Mouse (Mus musculus) lung, embryonic 15.5 days (tissue): ENCODE measurements around the gene Pla1a. TPM values are rescaled to one million over a fixed set of nuclear protein-coding genes. Genes with fewer than 3 reads are reported as not detected.

Source experiments
- ATAC-seq: fragments of 200-750 bp; cut with Nextera tagmentation; 2 replicates; pipeline ENCODE4 v1.8.0; 2017; ENCODE audit warnings: moderate number of reproducible peaks, borderline replicate concordance; ENCODE audit not compliant: low FRiP score, low TSS enrichment; ENCODE audit errors: extremely low read depth
- H3K27ac ChIP-seq: fragments of 300-500 bp; sonication (generic); 2 replicates; pipeline ENCODE4 v1.5.1; 2015; ENCODE audit warnings: moderate library complexity, mild to moderate bottlenecking, inconsistent platforms
- H3K27me3 ChIP-seq: fragments of 300-500 bp; sonication (generic); 2 replicates; pipeline ENCODE4 v1.6.1; 2015; ENCODE audit warnings: inconsistent platforms
- H3K36me3 ChIP-seq: fragments of 300-500 bp; sonication (generic); 2 replicates; pipeline ENCODE4 v1.6.1; 2015; ENCODE audit warnings: inconsistent platforms
- H3K4me1 ChIP-seq: fragments of 300-500 bp; sonication (generic); 2 replicates; pipeline ENCODE4 v1.6.1; 2015; ENCODE audit warnings: inconsistent platforms
- H3K4me2 ChIP-seq: fragments of 300-500 bp; sonication (generic); 2 replicates; pipeline ENCODE4 v1.6.1; 2015; ENCODE audit warnings: inconsistent platforms, mild to moderate bottlenecking, moderate library complexity
- H3K4me3 ChIP-seq: fragments of 300-500 bp; sonication (generic); 2 replicates; pipeline ENCODE4 v1.5.1; 2015; ENCODE audit warnings: mild to moderate bottlenecking, inconsistent platforms
- H3K9ac ChIP-seq: fragments of 300-500 bp; sonication (generic); 2 replicates; pipeline ENCODE4 v1.6.1; 2015; ENCODE audit warnings: inconsistent platforms
- H3K9me3 ChIP-seq: fragments of 300-500 bp; sonication (generic); 2 replicates; pipeline ENCODE4 v1.6.1; 2016; ENCODE audit warnings: inconsistent platforms
- WGBS: fragments of 180-500 bp; shearing (Covaris S2); methylation state at CpG from one replicate; pipeline ENCODE4 v1.1.7; 2015; 5-methylcytosine and 5-hydroxymethylcytosine counted together
- polyA plus RNA-seq: library from polyadenylated mRNA; unstranded; fragments of >200 nt; fragmentation: Nextera tagmentation; extraction: Ambion mirVana; gene quantifications from 2 replicates; pipeline ENCODE4 v1.2.1, GENCODE M21; 2015

The Pla1a gene
- polyA plus RNA-seq, 1 experiment from 2014 or later, result 0.66 TPM

DNA sequence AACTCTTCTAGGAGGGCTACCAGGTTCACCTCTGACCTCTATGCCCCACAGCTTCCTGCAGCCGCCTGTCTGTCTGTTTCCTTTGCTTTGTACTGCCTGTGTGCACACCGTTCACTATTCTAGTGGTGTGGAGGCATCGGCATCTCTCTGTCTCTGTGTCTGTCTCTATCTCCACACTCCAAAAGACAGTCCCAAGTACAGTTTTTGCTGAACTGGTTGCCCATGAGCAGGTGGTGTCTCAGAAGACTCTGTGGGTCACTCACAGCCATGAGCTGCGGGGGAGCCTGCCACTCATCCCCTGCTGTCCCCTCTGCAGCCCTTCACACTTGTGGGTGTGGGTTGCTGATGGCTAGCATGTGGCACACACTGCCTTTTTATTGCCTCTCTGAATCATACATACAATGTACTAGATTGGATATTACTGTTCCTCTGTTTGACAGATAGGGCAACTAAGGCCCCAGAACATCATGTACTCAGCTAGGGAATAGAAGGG lies 62.9 kb downstream of the Pla1a start:
- Histone ChIP-seq H3K9me3 (no peaks in the 10 kb centered on the region), H3K27ac (no peak overlapping the region), H3K9ac (no peak overlapping the region), H3K36me3 (no peaks in the 10 kb centered on the region), H3K4me2 (no peak overlapping the region), H3K4me3 (no peak overlapping the region), H3K27me3 (no peaks in the 10 kb centered on the region), H3K4me1 (no peaks in the 10 kb centered on the region)
- 69% methylated on average over 4 of the region's 4 CpGs for WGBS
- no peak for ATAC-seq

GRCm38 (mm10) chr16:38369431-38369830 lies 63.5 kb downstream of the Pla1a start:
- no peaks in the 10 kb centered on the region for H3K36me3 ChIP-seq
- 88% methylated on average over 8 of the region's 8 CpGs for WGBS
- no peak overlapping the region for H3K27ac ChIP-seq
- no peak for ATAC-seq
- H3K4me3 ChIP-seq, result no peak overlapping the region
- H3K4me1 ChIP-seq, result no peaks in the 10 kb centered on the region
- H3K27me3 ChIP-seq, result no peaks in the 10 kb centered on the region
- no peaks in the 10 kb centered on the region for H3K9me3 ChIP-seq
- H3K4me2 ChIP-seq, result no peak overlapping the region
- no peak overlapping the region for H3K9ac ChIP-seq

DNA sequence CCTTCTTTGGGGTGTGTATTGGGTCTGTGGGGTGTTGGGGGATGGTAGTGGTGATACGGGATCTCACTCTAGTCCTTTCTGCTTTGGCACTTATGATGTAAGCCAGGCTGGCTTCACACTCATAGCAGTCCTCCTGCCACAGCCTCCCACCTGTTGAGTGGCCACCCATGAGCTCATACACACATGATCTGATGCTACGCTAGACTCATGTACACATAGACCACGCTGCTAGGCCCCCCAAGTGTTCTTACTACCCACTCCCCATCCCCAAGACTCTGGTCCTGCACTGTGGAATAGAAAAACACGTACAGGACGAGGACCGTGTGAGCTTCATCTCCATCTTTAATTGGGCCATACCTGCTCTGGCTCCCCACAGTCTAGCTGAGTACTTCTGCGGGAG lies 63.9 kb downstream of the Pla1a start:
- H3K36me3 ChIP-seq, result no peaks in the 10 kb centered on the region
- no peak overlapping the region for H3K27ac ChIP-seq
- H3K27me3 ChIP-seq, result no peaks in the 10 kb centered on the region
- no peak overlapping the region for H3K4me3 ChIP-seq
- H3K9me3 ChIP-seq, result no peaks in the 10 kb centered on the region
- H3K4me2 ChIP-seq, result no peak overlapping the region
- no peak overlapping the region for H3K9ac ChIP-seq
- no peaks in the 10 kb centered on the region for H3K4me1 ChIP-seq
- ATAC-seq, result no peak
- WGBS, result 82% methylated on average over 7 of the region's 7 CpGs

DNA sequence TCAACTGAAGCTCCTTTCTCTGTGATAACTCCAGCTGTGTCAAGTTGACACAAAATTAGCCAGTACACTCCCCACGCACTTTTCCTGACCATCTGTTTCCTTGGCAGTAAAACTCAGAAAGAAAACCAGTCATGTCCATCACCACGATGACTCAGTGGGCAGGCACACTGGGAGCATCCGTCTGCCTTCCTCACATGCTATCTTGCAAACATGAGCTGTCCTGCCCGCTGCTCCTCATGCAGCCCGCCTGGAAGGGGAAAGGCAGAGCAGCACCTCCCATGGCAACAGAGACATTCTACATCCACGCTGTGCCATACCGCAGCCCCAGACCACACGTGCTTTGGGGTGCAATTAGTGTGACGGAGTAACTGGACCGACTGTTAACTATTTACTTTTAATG lies 64.6 kb downstream of the Pla1a start:
- H3K9ac ChIP-seq, result no peak overlapping the region
- 71% methylated on average over 10 of the region's 10 CpGs for whole genome bisulfite sequencing

DNA sequence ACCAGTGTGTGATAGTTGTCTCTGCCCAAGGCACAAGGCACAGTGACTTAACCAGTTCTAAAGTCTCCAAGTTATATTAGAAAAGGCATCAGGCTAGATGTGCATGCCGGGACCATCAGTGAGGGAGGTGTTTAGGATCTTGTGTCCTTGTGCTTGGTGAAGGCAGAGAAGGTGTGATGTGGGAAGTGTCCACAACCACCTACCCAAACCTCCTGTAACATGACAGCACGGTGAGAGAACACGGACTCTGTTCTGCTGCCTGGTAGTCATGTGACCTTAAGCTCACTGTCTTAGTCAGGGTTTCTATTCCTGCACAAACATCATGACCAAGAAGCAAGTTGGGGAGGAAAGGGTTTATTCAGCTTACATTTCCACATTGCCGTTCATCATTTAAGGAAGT lies 66.7 kb downstream of the Pla1a start:
- Histone ChIP-seq H3K4me2 (no peak overlapping the region), H3K9me3 (no peaks in the 10 kb centered on the region), H3K27me3 (no peaks in the 10 kb centered on the region), H3K4me1 (peaks cover 15% of the 10 kb centered on the region), H3K4me3 (no peak overlapping the region), H3K9ac (no peak overlapping the region), H3K27ac (no peak overlapping the region), H3K36me3 (no peaks in the 10 kb centered on the region)
- 74% methylated on average over 4 of the region's 4 CpGs for WGBS
- no peak for ATAC-seq

More for the DNA sequence above, 64.6 kb downstream of the Pla1a start:
- Histone ChIP-seq H3K4me3 (no peak overlapping the region), H3K27ac (no peak overlapping the region), H3K27me3 (no peaks in the 10 kb centered on the region), H3K4me1 (no peaks in the 10 kb centered on the region), H3K4me2 (no peak overlapping the region), H3K36me3 (no peaks in the 10 kb centered on the region), H3K9me3 (no peaks in the 10 kb centered on the region)
- no peak for ATAC-seq

DNA sequence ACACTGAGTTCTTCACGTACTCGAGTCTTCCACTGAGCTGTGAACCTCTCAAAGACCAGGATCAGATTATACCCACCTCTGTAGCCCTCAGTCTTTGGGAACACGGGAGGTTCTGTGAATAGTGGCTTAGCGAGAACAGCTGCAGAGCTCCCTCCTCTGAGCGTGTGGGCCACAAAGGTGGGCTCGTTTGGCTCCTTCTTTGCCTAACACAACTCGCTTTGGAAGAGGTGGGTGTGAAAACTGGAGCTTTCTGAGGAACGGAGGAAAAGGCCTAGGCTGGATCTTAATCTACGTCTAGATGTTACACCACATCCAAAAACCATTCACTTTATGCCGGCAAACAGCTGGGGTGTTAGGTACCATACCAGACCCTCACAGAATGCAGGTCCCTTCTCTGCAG lies 67.6 kb downstream of the Pla1a start:
- H3K9ac ChIP-seq, result no peak overlapping the region

DNA sequence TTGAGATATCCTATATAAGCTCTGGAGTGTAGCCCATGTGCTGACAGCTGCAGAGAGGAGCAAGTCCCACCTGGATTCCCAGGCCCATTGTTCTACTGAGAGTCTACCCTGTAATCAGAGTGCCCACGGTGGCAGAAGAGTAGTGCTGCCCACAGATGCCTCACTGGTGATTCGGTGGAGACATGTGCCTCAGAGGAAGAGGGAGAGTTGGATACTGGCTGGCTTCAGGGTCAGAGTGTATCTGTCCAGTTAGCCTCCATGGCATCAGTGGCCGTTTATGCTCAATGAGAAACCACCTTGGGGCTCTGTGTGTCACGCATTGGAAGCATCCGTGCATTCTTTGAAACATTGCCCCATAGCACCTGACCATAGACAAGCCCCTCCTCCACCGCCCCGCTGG lies 69.3 kb downstream of the Pla1a start:
- Histone ChIP-seq H3K4me2 (no peak overlapping the region), H3K36me3 (no peaks in the 10 kb centered on the region), H3K9me3 (no peaks in the 10 kb centered on the region), H3K9ac (no peak overlapping the region), H3K27me3 (no peaks in the 10 kb centered on the region), H3K4me1 (peaks cover 15% of the 10 kb centered on the region), H3K4me3 (no peak overlapping the region), H3K27ac (no peak overlapping the region)
- WGBS, result 68% methylated on average over 7 of the region's 7 CpGs
- ATAC-seq, result no peak

More for the DNA sequence above, 67.6 kb downstream of the Pla1a start:
- Histone ChIP-seq H3K9me3 (no peaks in the 10 kb centered on the region), H3K36me3 (no peaks in the 10 kb centered on the region), H3K27ac (no peak overlapping the region), H3K4me3 (no peak overlapping the region), H3K4me1 (peaks cover 15% of the 10 kb centered on the region), H3K4me2 (no peak overlapping the region), H3K27me3 (no peaks in the 10 kb centered on the region)
- WGBS, result 82% methylated on average over 10 of the region's 10 CpGs
- no peak for ATAC-seq

DNA sequence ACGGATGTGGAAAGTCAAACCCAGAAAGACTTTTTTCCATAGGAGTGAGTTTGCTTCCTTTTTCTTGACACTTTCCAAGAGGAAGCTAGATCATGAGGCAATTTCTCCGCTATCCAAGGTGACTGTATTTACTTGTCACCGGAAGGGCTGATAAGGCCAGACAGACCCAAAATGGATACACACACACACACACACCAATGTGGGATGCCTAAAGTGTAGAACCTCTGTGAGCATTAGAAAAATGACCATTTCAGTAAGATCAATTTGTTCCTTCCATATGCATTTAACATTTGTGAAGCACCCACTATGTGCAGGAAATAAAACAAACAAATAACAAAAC lies 69.7 kb downstream of the Pla1a start:
- Histone ChIP-seq H3K36me3 (no peaks in the 10 kb centered on the region), H3K4me1 (peaks cover 15% of the 10 kb centered on the region), H3K9me3 (no peaks in the 10 kb centered on the region), H3K27me3 (no peaks in the 10 kb centered on the region), H3K9ac (no peak overlapping the region), H3K27ac (no peak overlapping the region), H3K4me3 (no peak overlapping the region), H3K4me2 (no peak overlapping the region)
- ATAC-seq, result no peak
- 41% methylated on average over 3 of the region's 3 CpGs for WGBS

DNA sequence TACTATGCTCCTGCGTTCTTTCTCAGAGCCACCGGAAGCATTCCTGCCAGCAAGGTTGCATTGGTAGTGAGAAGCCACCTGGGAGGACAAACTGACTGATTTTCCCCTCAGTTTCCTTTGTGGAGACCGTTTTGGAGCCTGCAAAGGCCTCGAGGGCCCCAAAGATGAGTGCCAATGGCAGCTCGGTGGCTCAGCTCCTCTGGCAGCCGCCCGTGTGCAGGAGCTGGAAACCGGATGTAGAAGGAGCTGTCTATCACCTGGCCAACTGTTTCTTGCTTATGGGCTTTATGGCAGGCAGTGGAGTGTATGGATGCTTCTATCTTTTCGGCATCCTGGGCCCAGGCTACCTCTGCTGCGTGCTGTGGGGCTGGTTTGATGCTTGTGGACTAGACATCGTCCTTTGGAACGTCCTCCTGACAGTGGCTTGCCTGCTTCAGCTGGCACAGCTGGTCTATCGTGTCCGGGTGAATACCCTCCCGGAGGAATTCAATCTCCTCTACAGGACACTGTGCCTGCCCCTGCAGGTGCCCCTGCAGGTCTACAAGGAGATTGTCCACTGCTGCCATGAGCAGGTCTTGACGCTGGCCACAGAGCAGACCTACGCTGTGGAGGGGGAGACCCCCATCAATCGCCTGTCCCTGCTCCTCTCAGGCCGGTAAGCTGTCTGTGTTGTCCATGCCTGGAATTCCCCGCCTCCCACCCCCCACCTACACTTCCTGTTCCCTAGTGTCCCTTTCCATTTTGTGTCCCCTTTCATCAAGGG lies 70.3 kb downstream of the Pla1a start:
- ATAC-seq, result no peak
- peaks cover 15% of the 10 kb centered on the region for H3K4me1 ChIP-seq
- no peak overlapping the region for H3K9ac ChIP-seq
- peak overlapping the region; percentile 35 for H3K4me2 ChIP-seq
- no peak overlapping the region for H3K27ac ChIP-seq
- H3K4me3 ChIP-seq, result peak overlapping the region; percentile 1; the same call in 1 of the 2 replicates
- no peaks in the 10 kb centered on the region for H3K9me3 ChIP-seq
- WGBS, result 48% methylated on average over 20 of the region's 20 CpGs
- H3K36me3 ChIP-seq, result no peaks in the 10 kb centered on the region
- no peaks in the 10 kb centered on the region for H3K27me3 ChIP-seq

DNA sequence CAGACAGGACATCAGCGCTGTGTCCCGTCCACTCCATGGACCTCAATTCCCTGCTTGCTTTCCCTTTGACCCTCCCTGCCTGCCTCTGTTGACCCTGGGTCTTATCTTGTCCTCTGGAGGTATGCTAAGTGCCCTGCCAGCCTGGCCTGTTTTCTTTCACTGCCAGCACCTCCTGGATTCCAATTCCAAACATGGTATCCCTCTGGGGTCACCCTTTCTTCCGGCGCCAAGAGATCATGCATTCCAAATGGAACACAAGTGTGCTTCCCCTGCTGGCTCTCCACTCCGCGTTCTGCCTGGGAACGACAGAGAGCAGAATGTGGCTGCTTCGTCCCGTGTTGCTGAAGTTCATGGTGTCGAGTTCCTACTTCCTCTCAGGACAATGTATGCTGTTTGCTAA lies 71.0 kb downstream of the Pla1a start, which contains the start of gene Popdc2:
Gene Popdc2 (plus strand): TSS at position 277 of the 400 bp plus-strand sequence.
- Histone ChIP-seq H3K9ac (no peak within 1 kb of the TSS), H3K9me3 (no peaks in the 10 kb centered on the region), H3K27ac (no peak within 1 kb of the TSS), H3K4me1 (peaks cover 15% of the 10 kb centered on the region), H3K27me3 (no peaks in the 10 kb centered on the region), H3K36me3 (no peaks in the 10 kb centered on the region), H3K4me3 (peak within 1 kb of the TSS; percentile 1; the same call in 1 of the 2 replicates), H3K4me2 (peak within 1 kb of the TSS; percentile 35)
- no peak; the same call in 1 of the 2 replicates for ATAC-seq
- 10% methylated on average over 10 of the region's 10 CpGs for WGBS

DNA sequence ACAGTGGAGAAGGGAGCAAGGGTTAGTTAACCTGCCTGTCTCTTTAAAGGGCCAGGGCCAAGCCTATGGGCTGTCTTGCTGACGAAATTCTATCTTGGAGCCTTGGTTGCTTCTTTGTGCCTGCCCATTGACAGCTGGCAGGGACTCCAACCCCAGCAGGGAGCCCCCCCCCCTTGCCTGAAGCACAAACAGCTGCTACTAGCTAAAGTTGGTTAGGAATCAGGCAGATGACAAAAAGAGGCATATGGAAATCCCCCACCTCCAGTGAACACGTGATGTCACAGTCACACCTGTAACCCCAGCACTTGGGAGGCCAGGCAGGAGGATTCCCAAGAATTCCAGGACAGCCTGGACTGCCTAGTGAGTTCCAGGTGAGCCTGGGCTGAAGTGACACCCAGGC lies 72.6 kb downstream of the Pla1a start:
- H3K4me3 ChIP-seq, result no peak overlapping the region
- no peak overlapping the region for H3K9ac ChIP-seq
- no peaks in the 10 kb centered on the region for H3K36me3 ChIP-seq
- WGBS, result 18% methylated on average over 2 of the region's 2 CpGs
- no peaks in the 10 kb centered on the region for H3K9me3 ChIP-seq
- H3K4me2 ChIP-seq, result no peak overlapping the region
- no peaks in the 10 kb centered on the region for H3K27me3 ChIP-seq
- no peak overlapping the region for H3K27ac ChIP-seq
- ATAC-seq, result no peak
- H3K4me1 ChIP-seq, result peaks cover 15% of the 10 kb centered on the region

- Histone ChIP-seq H3K4me3 (no peak overlapping the region), H3K36me3 (no peaks in the 10 kb centered on the region), H3K4me1 (peaks cover 15% of the 10 kb centered on the region), H3K9ac (no peak overlapping the region), H3K9me3 (no peaks in the 10 kb centered on the region), H3K27ac (no peak overlapping the region), H3K4me2 (no peak overlapping the region), H3K27me3 (no peaks in the 10 kb centered on the region)
- 53% methylated on average over 3 of the region's 3 CpGs for WGBS
- ATAC-seq, result no peak
Observed at GRCm38 (mm10) chr16:38359857-38360256, 73.1 kb downstream of the Pla1a start.
